Mouse (Mus musculus) splenic B cell, adult 2 months (primary cell): ENCODE measurements at regions not wholly inside any gene's neighbourhood (a gene's known extent, or its start where the extent isn't known, plus 50 kb on each side); places are given as distances from the start of the nearest gene placed in this dataset.

ENCODE experiments used
- DNase-seq: peaks from one replicate; pipeline ENCODE4 v3.0.0-alpha.2; 2011; ENCODE audit warnings: low read depth, low spot score
- H3K27me3 ChIP-seq: 2 replicates; pipeline ENCODE4 v1.6.1; 2012; ENCODE audit warnings: mild to moderate bottlenecking, low read length, moderate library complexity, mixed read lengths; ENCODE audit not compliant: control insufficient read depth, poor library complexity, insufficient read depth, severe bottlenecking
- H3K36me3 ChIP-seq: 2 replicates; pipeline ENCODE4 v1.6.1; 2012; ENCODE audit warnings: mild to moderate bottlenecking, low read length, moderate library complexity, mixed read lengths; ENCODE audit not compliant: control insufficient read depth, poor library complexity, insufficient read depth, severe bottlenecking

DNA sequence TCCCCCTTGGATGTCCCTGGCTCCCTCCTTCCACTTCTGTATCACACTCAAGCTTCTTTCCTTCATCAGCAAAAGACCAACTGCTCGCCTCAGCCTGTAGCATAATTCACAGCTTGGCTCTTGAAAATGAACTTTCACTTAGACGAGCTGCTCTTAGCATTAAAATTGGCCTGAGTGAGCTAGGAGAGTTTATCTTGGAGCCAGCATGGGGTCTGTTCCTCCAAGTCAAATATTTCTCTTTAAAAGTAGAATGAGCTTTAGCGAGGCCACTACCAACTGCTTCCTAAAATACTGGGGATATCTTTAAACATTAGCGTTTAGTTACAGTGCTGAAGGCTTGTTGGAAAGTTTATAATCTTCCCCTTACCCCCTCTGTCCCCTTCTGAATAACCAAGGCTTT is 124.2 kb upstream of the Auts2 start:
- Histone ChIP-seq H3K27me3 (no peaks in the 10 kb centered on the region), H3K36me3 (no peaks in the 10 kb centered on the region)
- DNase-seq, result no peak

DNA sequence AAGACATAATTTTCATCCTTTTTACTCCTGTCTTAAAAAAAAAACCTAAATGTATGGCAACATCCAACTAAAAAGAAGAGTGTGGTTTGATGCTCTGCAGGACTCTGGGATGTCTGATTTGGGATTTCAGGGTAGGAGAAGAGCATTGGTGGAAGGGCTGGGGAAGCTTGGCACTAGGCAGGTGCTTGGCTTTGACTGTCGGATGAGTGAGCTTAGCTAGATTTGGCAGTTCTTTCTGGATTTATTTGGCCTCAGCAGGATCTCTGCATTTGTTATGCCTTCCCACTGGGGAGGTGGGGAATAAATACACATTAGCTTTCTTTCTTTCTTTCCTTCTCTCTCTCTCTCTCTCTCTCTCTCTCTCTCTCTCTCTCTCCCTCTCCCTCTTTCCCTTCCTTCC is 118.1 kb upstream of the Auts2 start:
- Histone ChIP-seq H3K27me3 (no peaks in the 10 kb centered on the region), H3K36me3 (no peaks in the 10 kb centered on the region)
- DNase-seq, result no peak

DNA sequence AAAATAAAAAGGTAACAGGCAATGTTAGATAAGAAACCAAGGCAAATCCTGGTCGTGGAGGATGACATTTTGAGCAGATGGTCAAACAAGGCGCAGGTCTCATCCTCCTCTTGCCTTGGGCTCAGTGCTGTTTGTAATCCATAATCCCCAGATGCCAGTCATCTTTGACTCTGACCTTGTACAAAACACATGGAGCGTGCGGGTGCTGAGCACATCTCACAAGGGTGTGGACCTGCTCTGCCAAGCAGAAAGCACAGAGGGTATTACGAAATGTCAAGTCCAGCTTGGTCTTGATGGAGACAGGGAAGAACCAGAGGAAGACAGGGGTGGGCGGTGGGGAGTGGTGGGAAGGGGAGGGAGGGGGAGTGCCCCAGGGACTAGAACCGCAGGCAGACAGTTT is 116.9 kb upstream of the Auts2 start:
- DNase-seq, result no peak
- H3K27me3 ChIP-seq, result no peaks in the 10 kb centered on the region
- no peaks in the 10 kb centered on the region for H3K36me3 ChIP-seq

DNA sequence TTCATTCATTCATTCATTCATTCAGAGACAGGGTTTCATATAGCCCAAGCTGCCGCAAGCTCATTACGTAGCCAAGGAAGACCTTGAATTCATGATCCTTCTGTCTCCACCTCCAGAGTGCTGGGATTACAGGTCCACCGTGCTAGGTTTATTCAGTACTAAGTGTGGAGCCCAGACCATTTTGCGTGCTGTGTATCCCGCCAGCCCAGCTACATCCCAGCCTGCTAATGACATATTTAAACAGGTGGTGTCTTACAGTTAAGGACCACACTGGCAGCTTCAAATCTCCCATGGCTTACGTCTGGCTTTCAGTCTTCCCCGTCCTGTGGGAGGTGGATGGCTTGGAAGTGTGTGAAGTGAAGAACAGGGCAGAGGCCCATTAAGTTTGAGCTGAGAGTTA is 111.2 kb upstream of the Auts2 start:
- DNase-seq, result no peak
- Histone ChIP-seq H3K36me3 (no peaks in the 10 kb centered on the region), H3K27me3 (no peaks in the 10 kb centered on the region)

DNA sequence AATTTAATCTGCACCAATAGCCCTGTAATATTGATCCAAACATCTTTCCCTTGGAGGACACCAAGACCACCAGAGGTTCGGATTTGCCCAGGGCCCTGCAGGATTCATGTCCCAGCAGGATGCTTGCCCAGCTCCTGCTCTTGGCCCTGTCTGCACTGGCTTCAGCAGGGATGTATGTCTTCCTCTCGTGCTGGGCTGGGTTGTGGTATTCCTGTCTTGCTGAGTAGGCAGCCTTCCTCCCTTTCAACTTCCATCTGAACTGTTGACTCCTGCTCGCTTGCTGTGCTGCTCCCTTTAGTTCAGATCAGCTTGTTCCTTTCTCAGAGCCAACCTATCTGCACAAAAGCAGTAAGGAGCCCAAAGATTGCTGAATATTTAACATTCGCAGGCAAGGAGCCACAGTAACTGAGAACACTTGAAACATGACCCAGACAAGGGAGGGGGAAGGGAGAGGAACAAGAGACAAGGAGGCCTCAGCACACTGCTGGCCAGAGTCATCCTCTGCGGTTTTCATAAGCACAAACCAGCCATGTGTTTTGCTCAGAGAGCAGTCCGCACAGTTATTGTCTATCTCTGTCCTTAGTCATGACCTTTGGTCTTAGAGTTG is 110.7 kb upstream of the Auts2 start:
- DNase-seq, result no peak
- H3K36me3 ChIP-seq, result no peaks in the 10 kb centered on the region
- no peaks in the 10 kb centered on the region for H3K27me3 ChIP-seq

DNA sequence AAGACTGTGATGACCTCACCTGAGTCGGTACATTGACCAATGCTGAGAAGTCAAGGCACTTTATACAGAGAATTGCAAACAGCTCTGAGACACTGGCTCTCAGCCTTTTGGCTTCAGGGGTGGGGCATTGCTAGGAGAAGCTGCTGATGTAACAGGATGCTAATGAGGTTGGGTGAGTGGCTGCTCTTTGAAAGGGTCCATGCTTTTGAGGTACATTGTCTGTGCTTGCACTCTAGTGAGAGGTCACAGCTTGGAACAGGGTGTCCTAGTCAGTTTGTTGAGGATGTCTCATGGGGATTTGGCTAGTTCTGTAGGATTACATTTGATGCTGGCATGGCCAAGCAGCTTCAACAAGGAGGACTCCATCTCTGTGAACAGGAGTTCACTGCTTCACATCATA is 109.1 kb upstream of the Auts2 start:
- Histone ChIP-seq H3K36me3 (no peaks in the 10 kb centered on the region), H3K27me3 (no peaks in the 10 kb centered on the region)
- no peak for DNase-seq

DNA sequence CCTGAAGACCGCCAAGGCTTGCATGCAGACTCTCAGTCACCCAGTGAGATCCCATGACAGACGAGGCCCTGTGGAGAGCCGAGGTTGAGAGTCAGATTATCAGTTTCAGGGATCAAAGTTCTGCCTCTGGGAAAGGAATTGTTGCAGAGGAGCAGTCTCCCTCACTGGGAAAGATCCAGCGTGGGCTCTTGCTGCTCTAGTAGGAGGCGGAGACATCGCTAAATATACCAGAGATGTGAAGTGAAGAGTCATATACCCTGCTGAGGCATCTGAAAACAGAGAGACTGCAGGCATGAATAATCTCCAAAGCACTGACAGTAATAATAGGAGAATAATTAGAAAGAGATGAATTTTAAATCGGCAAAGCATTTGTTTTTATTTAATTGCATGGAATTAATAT is 106.6 kb upstream of the Auts2 start:
- Histone ChIP-seq H3K36me3 (no peaks in the 10 kb centered on the region), H3K27me3 (no peaks in the 10 kb centered on the region)
- DNase-seq, result no peak

DNA sequence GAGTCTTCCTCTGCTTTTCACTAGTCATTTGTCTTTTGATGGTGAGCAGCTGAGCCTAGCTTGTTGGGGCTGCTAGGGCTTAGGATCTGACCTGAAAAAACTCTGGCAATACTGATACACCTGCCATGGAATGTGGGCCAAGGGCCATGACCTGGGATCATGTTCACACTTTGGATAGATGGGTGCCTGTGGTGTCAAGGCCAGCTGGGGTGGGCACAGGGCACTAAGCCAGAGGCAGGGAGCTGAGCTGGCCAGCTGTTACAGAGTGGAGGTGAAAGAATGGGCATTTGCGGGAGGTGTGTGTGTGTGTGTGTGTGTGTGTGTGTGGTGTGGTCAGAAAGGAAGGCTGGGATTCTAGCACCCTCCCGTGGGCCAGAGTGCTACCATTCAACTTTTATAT is 105.6 kb upstream of the Auts2 start:
- H3K36me3 ChIP-seq, result no peaks in the 10 kb centered on the region
- no peaks in the 10 kb centered on the region for H3K27me3 ChIP-seq
- no peak for DNase-seq

DNA sequence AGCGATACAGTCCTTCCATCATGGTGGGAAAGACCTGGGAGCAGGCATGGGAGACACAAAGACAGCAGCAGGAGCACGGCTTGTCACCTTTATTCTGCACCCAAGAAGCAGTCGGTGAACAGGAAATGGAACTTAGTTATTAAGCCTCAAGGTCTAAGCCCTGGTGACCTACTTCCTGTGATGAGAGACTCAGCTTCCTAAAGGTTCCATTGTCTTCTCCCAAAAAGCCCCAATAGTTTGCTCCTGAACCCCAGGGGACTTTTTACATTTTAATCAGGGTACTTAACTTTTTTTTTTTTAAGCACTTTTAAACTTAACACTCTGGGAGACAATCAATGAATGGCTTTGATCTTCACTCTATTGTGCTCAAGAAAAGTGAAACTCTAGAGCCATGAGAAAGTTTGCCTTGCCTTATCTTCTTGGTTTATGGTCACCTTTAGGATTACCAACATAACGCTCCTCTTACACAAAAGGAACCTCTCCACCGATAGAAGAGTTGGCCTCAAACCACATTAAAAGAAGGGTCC is 101.6 kb upstream of the Auts2 start:
- no peak for DNase-seq
- H3K27me3 ChIP-seq, result no peaks in the 10 kb centered on the region
- H3K36me3 ChIP-seq, result no peaks in the 10 kb centered on the region

DNA sequence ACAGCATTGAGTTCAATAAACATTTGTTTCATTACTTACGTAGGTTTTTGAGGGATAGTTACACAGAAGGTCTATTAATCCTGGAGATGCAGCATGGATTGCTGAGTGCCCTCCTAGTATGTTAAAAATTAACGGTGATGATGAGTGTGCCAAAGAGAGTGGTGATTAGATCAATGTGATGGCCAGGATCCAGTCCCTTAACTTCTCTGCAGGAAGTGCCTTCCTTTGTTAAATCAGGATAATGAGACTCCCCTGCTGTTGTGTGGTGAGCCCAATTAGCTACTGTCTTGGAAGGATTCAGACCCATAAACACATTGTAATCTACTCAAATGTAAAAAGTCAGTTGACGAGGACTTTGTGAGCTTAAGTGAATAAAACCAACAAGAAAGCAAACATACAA is 100.1 kb upstream of the Auts2 start:
- no peaks in the 10 kb centered on the region for H3K36me3 ChIP-seq
- DNase-seq, result no peak
- no peaks in the 10 kb centered on the region for H3K27me3 ChIP-seq

DNA sequence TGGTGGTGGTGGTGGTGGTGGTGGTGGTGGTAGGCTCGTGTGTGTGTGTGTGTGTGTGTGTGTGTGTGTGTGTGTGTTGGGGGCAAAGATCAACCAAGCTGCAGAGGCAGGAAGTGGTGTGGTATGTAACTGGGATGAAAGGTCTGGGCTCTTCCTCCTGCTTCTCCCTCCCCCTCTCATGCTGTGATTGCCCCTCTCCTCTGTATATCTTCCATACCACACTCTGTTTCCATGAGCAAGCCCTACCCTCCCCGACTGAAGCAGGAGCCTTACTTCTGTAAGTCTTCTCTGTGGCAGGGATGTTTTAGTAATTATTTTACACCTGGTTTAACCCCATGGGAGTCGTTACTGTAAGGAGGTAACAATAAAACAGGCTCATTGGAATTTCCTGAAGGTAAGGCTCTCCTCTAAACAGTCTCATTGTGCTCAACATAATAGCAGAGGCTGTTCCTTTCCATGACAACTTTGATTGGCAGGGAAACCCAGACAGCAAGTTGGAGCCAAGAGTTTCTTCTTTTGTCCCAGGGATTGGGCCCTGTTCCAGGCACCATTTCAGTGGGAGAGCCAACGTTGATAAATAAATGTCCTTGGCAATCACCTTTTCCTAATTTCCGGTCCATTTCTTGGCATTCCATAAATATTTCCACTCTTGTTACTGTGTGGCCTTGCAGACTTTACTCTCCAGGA is 90.2 kb upstream of the Auts2 start:
- H3K27me3 ChIP-seq, result no peaks in the 10 kb centered on the region
- no peaks in the 10 kb centered on the region for H3K36me3 ChIP-seq
- no peak for DNase-seq

DNA sequence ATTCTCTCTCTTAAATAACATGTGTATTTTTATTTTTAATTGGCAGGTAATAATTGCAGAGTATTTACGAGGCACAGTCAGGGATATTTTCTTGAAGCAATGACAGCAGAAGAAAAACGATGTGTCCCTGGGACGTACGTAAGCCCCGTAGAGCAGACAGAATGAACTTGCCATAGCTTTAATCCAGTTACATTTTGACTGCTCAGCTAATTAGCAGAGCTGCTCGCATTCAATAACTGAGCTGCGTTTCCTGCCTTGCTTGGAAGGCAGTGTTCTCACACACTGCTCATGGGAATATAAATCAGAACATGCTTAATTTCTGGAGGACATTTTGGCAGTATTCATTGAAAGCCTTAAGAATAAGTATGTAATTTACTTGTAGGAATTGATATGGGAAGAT is 78.6 kb upstream of the Auts2 start:
- DNase-seq, result no peak
- Histone ChIP-seq H3K27me3 (no peaks in the 10 kb centered on the region), H3K36me3 (no peaks in the 10 kb centered on the region)

DNA sequence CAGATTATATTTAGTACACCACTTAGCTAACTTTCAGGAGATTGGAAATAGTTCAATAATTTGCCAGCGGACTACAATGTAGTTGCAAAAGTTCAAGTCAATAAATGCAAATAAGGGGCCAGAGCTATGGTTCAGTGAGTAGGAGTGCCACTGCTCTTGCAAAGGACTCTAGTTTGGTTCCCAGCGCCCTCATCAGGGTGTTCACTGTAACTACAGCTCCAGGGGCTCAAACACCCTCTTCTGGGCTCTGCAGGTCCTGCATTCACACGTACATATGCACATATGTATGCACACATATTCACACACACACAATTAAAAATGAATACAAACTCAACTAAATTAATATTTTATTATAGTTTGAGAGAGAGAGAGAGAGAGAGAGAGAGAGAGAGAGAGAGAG is 74.1 kb upstream of the Auts2 start:
- H3K27me3 ChIP-seq, result no peaks in the 10 kb centered on the region
- no peak for DNase-seq
- no peaks in the 10 kb centered on the region for H3K36me3 ChIP-seq

DNA sequence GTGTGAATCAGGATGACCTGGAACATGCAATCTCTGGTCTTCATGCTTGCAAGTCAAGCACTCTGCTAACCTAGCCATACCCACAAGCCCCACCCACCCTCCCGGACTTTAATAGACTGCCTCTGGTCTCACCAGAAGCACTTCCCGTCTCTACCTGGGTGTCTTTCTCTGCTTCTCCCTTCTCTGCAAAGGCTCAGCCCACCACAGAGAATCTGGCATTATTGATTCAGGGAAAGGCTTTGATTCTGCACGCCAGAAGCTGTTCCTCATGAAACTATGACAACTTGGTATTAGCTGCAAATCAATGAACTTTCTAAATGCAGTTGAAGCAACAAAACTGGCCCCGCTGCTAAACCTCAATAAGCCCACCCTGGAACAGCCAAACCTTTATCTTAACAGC is 66.1 kb upstream of the Auts2 start:
- H3K36me3 ChIP-seq, result no peaks in the 10 kb centered on the region
- no peak for DNase-seq
- H3K27me3 ChIP-seq, result no peaks in the 10 kb centered on the region

DNA sequence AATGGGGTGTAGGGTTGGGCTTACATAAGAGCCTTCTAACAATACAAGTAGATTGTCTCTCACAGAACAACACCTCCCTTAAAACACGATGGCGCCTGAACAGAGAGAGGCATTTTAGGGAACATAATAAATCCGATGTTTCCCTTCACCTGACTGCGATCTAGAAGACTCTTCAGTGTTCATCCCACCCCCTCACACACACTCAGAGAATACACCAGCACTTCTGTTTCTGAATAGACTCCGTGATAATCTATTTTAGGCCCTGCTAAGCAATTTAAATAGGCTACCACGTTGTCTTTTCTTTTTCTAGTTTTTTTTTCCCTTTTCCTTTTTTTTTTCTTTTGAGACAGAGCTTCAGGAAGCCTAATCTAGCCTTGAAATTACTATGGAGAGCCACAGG is 63.1 kb upstream of the Auts2 start:
- no peaks in the 10 kb centered on the region for H3K27me3 ChIP-seq
- H3K36me3 ChIP-seq, result no peaks in the 10 kb centered on the region
- DNase-seq, result no peak

DNA sequence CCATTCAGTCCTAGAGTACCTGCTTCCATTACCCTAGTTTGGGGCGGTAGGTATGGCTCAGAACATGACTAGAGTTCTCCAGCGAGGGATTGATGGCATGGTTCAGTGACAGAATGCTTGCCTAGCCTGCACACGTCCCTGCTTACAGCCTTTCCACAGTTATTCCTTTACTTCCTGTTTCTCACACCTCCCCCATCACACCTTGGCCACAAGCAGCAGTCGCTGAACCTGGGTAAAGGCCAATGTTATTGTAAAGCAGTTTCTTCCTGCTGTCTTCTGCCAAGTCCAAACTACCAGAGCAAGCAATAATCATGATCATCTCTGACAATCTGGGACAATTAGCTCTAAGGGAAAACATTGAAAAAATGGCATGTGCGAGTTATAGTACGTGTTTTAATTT is 51.7 kb upstream of the Auts2 start:
- H3K36me3 ChIP-seq, result no peaks in the 10 kb centered on the region
- no peaks in the 10 kb centered on the region for H3K27me3 ChIP-seq
- no peak for DNase-seq
